Mouse (Mus musculus): ENCODE results near the gene Jpt1. TPM values are rescaled to one million over a fixed set of nuclear protein-coding genes. Genes with fewer than 3 reads are reported as not detected.
"Not testable (repeated sequence)": the region's sequence is repeated elsewhere in the genome, so short reads cannot be mapped to it uniquely, and the experiment has no call there.

The Jpt1 gene
- polyA plus RNA-seq, 1 experiment from 2014 or later: 1,180 TPM

DNA sequence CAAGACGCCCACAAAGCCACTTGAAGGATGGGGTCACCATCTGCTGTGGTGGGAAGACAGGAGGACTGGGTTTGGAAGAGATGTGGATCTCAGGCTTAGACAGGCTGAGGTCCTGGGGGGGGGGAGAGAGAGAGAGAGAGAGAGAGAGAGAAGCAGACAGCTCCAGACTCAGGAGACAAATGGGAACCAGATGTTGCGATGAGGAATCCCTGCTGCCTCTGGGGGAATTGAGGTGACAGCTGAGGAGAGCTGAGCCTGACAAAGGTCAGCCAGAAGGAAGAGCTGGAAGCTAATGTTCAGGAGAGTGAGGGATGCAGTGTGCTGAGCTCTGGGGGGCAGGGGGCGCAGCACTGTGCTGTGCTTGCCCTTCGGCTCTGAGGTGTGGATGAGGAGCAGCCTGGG lies 47.0 kb downstream of the Jpt1 start:
- no peaks in the 10 kb centered on the region for H3K36me3 ChIP-seq
- H3K9me3 ChIP-seq (replicated peaks): no peaks in the 10 kb centered on the region
- H3K9ac ChIP-seq (replicated peaks): no peak overlapping the region
- WGBS: 53% methylated on average over 4 of the region's 4 CpGs
- H3K4me1 ChIP-seq: 0 out of 2 replicates have a peak, but pooled peaks cover 3% of the 10 kb centered on the region
- H3K4me3 ChIP-seq (replicated peaks): no peak overlapping the region
- no peak for ATAC-seq (ENCODE audit: low FRiP score)
- no peaks in the 10 kb centered on the region for H3K27me3 ChIP-seq (replicated peaks)
- H3K4me2 ChIP-seq: no peak overlapping the region
- no peak overlapping the region for H3K27ac ChIP-seq (replicated peaks)

DNA sequence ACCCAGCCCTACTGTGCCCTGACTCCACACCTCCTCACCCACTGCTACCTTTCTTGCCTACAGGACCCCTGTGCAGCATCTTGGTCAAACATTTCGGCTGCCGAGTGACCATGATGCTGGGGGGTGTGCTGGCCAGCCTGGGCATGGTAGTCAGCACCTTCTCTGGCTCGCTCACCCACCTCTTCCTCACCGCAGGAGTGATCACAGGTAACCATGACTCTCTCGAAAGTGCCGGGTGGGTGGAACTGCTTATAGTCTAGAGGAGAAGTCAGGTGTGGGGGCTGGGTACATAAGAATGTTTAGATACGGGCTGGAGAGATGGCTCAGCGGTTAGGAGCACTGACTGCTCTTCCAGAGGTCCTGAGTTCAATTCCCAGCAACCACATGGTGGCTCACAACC lies 49.3 kb downstream of the Jpt1 start:
- Histone ChIP-seq H3K4me3 (replicated peaks) (no peak overlapping the region), H3K27me3 (replicated peaks) (no peaks in the 10 kb centered on the region), H3K36me3 (no peaks in the 10 kb centered on the region), H3K9ac (replicated peaks) (no peak overlapping the region), H3K9me3 (replicated peaks) (no peaks in the 10 kb centered on the region), H3K4me1 (0 out of 2 replicates have a peak, but pooled peaks cover 3% of the 10 kb centered on the region), H3K4me2 (no peak overlapping the region), H3K27ac (replicated peaks) (no peak overlapping the region)
- WGBS: 87% methylated on average over 8 of the region's 8 CpGs
- ATAC-seq (ENCODE audit: low FRiP score): no peak

DNA sequence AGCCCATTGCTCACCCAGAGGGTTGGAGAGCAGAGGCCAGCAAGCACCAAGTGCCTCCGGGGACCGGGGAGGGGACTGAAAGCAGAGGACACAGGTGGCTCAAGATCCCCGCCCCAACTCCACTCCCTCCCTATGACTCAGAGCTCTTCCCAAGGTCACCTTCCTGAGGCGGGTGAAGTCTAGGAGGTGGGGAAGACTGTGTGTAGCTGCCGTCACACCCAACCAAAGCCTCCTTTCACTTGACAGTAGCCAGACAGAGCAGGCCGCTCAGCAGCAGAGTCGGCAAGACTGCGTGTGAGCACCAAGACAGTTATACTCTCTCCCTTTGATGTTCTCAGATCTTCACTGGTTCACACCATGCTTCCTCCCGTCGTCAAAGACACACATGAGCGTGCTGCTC lies 50.8 kb downstream of the Jpt1 start:
- Histone ChIP-seq H3K27ac (replicated peaks) (no peak overlapping the region), H3K9ac (replicated peaks) (no peak overlapping the region), H3K27me3 (replicated peaks) (no peaks in the 10 kb centered on the region), H3K9me3 (replicated peaks) (no peaks in the 10 kb centered on the region), H3K4me2 (no peak overlapping the region), H3K4me1 (0 out of 2 replicates have a peak, but pooled peaks cover 3% of the 10 kb centered on the region), H3K36me3 (no peaks in the 10 kb centered on the region), H3K4me3 (replicated peaks) (no peak overlapping the region)
- ATAC-seq (ENCODE audit: low FRiP score): no peak
- 78% methylated on average over 11 of the region's 11 CpGs for WGBS

DNA sequence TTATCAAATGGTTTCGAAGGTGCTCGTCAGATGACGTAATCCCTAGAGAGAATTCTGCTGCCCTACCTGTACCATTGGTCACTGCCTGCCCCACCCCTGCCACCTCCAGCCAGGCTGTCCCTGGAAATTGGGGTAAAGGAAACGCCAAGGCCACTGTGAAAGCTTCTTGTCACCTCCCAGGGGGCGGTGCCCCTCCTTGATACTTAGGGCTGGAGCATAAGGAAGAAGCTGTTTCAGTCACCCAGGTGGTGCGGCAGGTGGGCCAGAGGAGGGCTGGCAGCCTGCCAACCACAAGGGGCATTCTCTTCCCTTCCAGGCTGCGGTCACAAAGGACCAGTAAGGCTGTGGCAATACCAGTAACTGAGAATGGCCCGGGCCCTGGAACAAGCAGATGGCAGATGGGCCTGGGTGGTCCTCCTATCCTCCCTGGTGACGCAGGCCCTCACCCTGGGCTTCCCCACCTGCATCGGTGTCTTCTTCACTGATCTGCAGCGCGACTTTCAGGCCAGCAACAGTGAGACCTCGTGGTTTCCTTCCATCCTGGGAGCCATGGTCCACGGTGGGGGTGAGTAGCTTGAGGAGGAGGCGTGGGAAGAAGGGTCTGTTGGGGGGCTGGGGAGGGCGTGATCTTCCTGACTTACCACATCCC lies 51.8 kb downstream of the Jpt1 start, which contains the start of gene Slc16a5:
TSS of gene Slc16a5 (plus strand) at position 232 of the 649 bp plus-strand sequence.
- no peak for ATAC-seq (ENCODE audit: low FRiP score)
- Histone ChIP-seq H3K4me2 (no peak within 1 kb of the TSS), H3K27ac (replicated peaks) (no peak within 1 kb of the TSS), H3K9me3 (replicated peaks) (no peaks in the 10 kb centered on the region), H3K4me1 (0 out of 2 replicates have a peak, but pooled peaks cover 1% of the 10 kb centered on the region), H3K27me3 (replicated peaks) (no peaks in the 10 kb centered on the region), H3K9ac (replicated peaks) (0 out of 2 replicates have a peak within 1 kb of the TSS, but pooled peaks have one; percentile 7), H3K36me3 (no peaks in the 10 kb centered on the region), H3K4me3 (replicated peaks) (no peak within 1 kb of the TSS)
- WGBS: 73% methylated on average over 16 of the region's 16 CpGs

DNA sequence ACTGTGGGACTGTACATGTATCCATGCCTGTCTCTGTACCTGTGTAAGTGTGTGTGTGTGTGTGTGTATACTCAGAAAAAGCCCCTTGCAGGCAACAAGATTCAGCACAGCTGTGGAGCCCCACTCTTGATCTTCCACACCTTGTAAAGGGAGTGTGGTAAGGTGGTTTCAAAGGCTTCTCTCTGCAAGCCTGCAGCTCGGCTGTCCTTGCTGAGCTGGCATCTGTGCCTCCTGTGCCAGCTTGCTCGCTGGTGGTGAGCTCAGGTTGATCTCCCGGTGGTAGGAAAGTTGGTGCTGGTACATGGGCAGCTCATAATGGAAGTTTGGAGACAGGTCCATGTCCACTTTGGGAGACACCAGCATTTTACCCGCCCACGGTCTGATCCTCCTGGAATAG lies 52.3 kb downstream of the Jpt1 start:
- no peaks in the 10 kb centered on the region for H3K9me3 ChIP-seq (replicated peaks)
- H3K27ac ChIP-seq (replicated peaks): no peak overlapping the region
- ATAC-seq (ENCODE audit: low FRiP score): no peak
- H3K4me1 ChIP-seq: no peaks in the 10 kb centered on the region
- WGBS: 84% methylated on average over 5 of the region's 5 CpGs
- no peak overlapping the region for H3K4me2 ChIP-seq
- no peak overlapping the region for H3K9ac ChIP-seq (replicated peaks)
- H3K4me3 ChIP-seq (replicated peaks): no peak overlapping the region
- H3K36me3 ChIP-seq: no peaks in the 10 kb centered on the region
- no peaks in the 10 kb centered on the region for H3K27me3 ChIP-seq (replicated peaks)

DNA sequence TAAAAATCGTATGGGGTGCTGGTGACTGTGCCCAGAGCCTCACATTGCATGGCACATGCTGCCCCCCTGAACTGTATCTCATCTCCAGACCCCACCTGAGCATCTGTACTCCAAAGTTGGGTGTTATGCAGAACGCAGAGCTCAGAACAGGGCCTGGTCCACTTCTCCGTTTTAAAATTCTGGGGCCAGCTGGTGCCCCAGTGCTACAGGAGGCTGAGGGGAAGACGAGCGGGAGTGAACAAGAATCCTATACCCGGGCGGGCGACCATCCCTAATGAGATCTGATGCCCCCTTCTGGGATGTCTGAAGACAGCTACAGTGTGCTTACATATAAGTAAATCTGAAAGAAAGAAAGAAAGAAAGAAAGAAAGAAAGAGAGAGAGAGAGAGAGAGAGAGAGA lies 53.2 kb downstream of the Jpt1 start:
- Histone ChIP-seq H3K4me2 (no peak overlapping the region), H3K27ac (replicated peaks) (no peak overlapping the region), H3K9me3 (replicated peaks) (no peaks in the 10 kb centered on the region), H3K4me1 (no peaks in the 10 kb centered on the region), H3K9ac (replicated peaks) (no peak overlapping the region), H3K36me3 (no peaks in the 10 kb centered on the region), H3K4me3 (replicated peaks) (no peak overlapping the region), H3K27me3 (replicated peaks) (no peaks in the 10 kb centered on the region)
- 26% methylated on average over 8 of the region's 8 CpGs for WGBS
- ATAC-seq (ENCODE audit: low FRiP score): no peak

DNA sequence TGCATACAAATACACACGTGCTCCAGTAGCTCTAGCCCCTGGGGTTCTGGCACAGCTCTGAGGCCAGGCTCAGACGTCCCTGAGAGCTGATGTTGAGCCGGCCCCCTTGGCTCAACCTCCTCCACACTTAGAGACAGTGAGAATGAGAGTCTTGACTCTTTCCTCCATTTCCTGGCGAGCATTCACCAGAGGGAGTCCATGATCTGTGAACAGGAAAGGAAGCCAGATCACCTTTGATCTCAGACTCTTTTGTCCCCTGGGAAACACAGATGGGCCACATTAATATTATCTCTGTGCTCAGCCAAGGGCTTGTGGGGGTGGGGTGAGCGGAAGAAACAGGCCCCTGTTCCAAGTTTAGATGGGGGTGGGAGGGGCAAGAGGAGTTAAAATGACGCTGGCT lies 56.8 kb downstream of the Jpt1 start:
- no peaks in the 10 kb centered on the region for H3K36me3 ChIP-seq
- no peak overlapping the region for H3K4me3 ChIP-seq (replicated peaks)
- no peak overlapping the region for H3K4me2 ChIP-seq
- no peaks in the 10 kb centered on the region for H3K4me1 ChIP-seq
- 47% methylated on average over 6 of the region's 6 CpGs for WGBS
- no peak for ATAC-seq (ENCODE audit: low FRiP score)
- H3K27ac ChIP-seq (replicated peaks): no peak overlapping the region
- H3K9ac ChIP-seq (replicated peaks): no peak overlapping the region
- no peaks in the 10 kb centered on the region for H3K9me3 ChIP-seq (replicated peaks)
- H3K27me3 ChIP-seq (replicated peaks): no peaks in the 10 kb centered on the region

DNA sequence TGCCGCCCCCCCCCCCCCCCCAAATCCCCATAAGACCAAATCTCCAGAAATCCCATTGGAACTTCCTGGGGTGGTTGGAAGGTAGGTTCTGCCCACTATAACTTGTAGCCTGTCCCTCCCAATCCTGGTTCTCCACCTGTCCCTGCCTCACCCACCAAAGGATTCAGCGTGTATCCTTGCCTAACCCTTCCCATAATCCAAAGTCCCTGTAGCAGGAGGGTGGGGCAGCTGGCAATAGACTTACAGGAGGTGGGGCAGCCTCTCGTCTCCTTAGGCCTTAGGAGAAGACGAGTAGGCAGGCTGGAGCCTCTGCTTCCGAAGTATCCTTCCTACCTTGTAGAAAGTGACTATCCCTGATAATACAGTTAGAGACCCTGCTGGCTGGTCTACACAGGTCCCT lies 58.0 kb downstream of the Jpt1 start:
- Histone ChIP-seq H3K4me2 (no peak overlapping the region), H3K27me3 (replicated peaks) (no peaks in the 10 kb centered on the region), H3K27ac (replicated peaks) (no peak overlapping the region), H3K4me3 (replicated peaks) (no peak overlapping the region), H3K9ac (replicated peaks) (no peak overlapping the region), H3K36me3 (no peaks in the 10 kb centered on the region), H3K4me1 (no peaks in the 10 kb centered on the region), H3K9me3 (replicated peaks) (no peaks in the 10 kb centered on the region)
- 94% methylated on average over 5 of the region's 5 CpGs for WGBS
- ATAC-seq (ENCODE audit: low FRiP score): no peak

DNA sequence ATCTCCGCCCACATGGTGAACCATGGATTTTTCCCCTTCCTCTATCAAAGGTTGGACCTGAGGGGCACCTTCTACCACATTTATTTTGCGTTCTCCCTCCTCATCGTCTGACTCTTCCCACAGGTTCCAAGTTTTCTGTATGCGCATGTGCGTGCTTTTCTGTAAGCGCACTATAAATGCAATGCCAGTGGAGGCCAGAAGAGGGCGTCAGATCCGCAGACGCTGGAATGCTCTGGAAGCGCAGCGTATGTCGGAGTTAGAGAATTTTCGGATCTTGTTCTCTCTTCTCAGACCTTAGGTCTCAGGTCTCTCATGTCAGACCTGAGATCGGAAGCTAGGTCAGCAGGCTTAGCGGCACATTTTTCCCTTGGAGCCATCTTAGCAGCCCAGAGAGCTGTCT lies 58.6 kb downstream of the Jpt1 start:
- Histone ChIP-seq H3K27me3 (replicated peaks) (no peaks in the 10 kb centered on the region), H3K27ac (replicated peaks) (no peak overlapping the region), H3K36me3 (no peaks in the 10 kb centered on the region), H3K4me2 (no peak overlapping the region), H3K4me1 (no peaks in the 10 kb centered on the region), H3K4me3 (replicated peaks) (no peak overlapping the region), H3K9ac (replicated peaks) (no peak overlapping the region), H3K9me3 (replicated peaks) (no peaks in the 10 kb centered on the region)
- ATAC-seq (ENCODE audit: low FRiP score): no peak
- 91% methylated on average over 15 of the region's 15 CpGs for WGBS

DNA sequence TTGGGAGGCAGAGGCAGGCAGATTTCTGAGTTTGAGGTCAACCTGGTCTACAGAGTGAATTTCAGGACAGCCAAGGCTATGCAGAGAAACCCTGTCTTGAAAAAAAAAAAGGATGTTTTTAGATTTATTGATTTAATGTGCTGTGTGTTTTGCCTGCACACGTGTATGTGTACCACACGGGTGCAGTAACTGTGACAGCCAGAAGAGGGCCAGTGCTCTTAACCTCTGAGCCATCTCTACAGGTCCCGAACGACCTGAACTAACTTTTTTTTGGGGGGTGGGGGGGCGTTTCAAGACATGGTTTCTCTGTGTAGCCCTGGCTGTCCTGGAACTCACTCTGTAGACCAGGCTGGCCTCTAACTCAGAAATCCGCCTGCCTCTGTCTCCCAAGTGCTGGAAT lies 59.4 kb downstream of the Jpt1 start:
- not testable (repeated sequence) for H3K9ac ChIP-seq (replicated peaks); H3K4me2 ChIP-seq; H3K9me3 ChIP-seq (replicated peaks); H3K4me1 ChIP-seq; H3K36me3 ChIP-seq; ATAC-seq (ENCODE audit: low FRiP score); H3K27ac ChIP-seq (replicated peaks); H3K4me3 ChIP-seq (replicated peaks); H3K27me3 ChIP-seq (replicated peaks)
- WGBS: 90% methylated on average over 6 of the region's 6 CpGs

DNA sequence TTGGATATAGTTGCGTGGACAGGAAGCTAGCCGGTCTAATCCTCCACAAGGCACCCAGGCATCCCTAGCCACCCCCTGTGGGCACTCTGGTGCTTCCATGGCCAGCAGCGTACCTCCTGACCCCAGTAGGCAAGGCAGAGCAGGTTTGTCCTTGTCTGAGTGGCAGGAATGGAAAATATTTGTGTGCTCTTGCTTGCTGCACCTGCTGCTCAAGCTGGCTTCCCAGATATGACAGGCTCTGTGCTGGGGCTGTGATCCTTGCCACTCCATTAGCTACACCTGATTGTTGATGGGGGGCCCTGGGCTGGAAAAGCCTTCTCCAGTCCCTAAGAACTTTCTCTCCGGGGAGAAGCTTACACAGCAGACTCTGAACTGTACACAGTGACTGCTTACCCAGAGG lies 60.9 kb downstream of the Jpt1 start:
- WGBS: 81% methylated on average over 4 of the region's 4 CpGs
- H3K9ac ChIP-seq (replicated peaks): no peak overlapping the region
- ATAC-seq (ENCODE audit: low FRiP score): no peak
- no peak overlapping the region for H3K4me3 ChIP-seq (replicated peaks)
- H3K27ac ChIP-seq (replicated peaks): no peak overlapping the region
- H3K4me2 ChIP-seq: no peak overlapping the region
- no peaks in the 10 kb centered on the region for H3K9me3 ChIP-seq (replicated peaks)
- H3K36me3 ChIP-seq: no peaks in the 10 kb centered on the region
- H3K4me1 ChIP-seq: no peaks in the 10 kb centered on the region
- H3K27me3 ChIP-seq (replicated peaks): no peaks in the 10 kb centered on the region

DNA sequence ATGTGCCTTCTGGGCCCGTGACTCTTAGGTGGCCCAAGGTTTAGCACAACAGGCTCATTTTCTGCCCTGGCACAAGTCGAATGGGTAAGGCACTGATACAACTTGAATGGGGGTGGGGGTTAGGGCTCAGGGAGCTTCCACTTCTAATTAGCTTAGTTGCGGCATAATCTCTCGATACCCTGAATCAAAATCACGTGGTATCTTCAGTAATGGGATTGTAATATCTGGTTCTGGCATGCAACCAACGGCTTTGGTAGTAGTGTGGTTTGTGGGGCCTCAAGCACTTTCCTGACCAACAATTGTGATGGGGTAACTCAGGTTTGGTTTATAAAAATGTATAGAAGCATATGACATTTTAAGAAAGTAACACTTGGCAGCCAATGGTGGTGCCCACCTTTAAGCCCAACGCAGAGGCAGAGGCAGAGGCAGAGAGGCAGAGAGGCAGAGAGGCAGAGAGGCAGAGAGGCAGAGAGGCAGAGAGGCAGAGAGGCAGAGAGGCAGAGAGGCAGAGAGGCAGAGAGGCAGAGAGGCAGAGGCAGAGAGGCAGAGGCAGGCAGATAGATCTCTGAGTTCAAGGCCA lies 61.8 kb downstream of the Jpt1 start:
- Histone ChIP-seq H3K4me1 (no peaks in the 10 kb centered on the region), H3K36me3 (no peaks in the 10 kb centered on the region), H3K27ac (replicated peaks) (no peak overlapping the region), H3K9me3 (replicated peaks) (no peaks in the 10 kb centered on the region), H3K4me3 (replicated peaks) (no peak overlapping the region), H3K9ac (replicated peaks) (no peak overlapping the region), H3K27me3 (replicated peaks) (no peaks in the 10 kb centered on the region), H3K4me2 (no peak overlapping the region)
- no peak for ATAC-seq (ENCODE audit: low FRiP score)
- WGBS: 80% methylated on average over 7 of the region's 7 CpGs
